Mouse (Mus musculus): ENCODE data around the gene Timm8a2. TPM values are rescaled to one million over a fixed set of nuclear protein-coding genes. Genes with fewer than 3 reads are reported as not detected.

The Timm8a2 gene
- polyA plus RNA-seq, 1 experiment, result 0.31 TPM

- Histone ChIP-seq H3K27ac (ENCODE audit: insufficient read depth, low read length) (no peak overlapping the region), H3K4me1 (ENCODE audit: control insufficient read depth, insufficient read depth, low read length) (peaks cover 3% of the 10 kb centered on the region), H3K4me3 (ENCODE audit: insufficient read depth, low read length) (no peak overlapping the region)
- TF ChIP-seq POLR2A (IDR thresholded peaks at IDR 0.05; ENCODE audit: extremely low read depth, insufficient read depth, low read length), result no peak
- TF ChIP-seq CTCF (IDR thresholded peaks at IDR 0.05; ENCODE audit: extremely low read depth, insufficient read depth, low read length), result no peak
Measured at GRCm38 (mm10) chr14:121993616-121994015, 40.9 kb upstream of the Timm8a2 start.

DNA sequence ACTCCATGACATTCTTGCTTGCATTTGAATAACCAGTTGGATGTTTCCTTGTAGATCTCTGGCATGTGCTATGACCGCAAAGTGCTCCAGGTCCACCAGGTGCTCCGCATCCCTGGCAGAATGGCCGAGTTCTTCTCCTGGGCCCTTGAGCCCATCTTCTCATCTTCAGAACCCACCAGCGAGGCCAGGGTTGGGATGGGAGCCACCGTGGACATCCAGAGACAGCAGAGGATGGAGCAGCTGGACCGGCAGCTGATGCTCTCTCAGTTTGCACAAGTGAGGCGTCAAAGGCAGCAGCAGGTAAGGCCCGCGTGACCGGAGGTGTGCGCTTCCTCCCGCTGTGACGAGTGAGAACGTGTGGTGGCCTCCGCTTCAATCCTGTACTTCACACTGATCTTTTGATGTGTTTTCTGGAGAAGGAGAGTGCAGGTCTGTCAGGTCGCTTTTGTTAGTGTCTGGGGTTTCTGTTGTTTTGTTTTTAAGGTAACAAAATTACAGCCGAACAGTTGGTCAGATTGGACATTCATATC is 40.2 kb upstream of the Timm8a2 start:
- Histone ChIP-seq H3K4me1 (ENCODE audit: control insufficient read depth, insufficient read depth, low read length) (peaks cover 3% of the 10 kb centered on the region), H3K27ac (ENCODE audit: insufficient read depth, low read length) (no peak overlapping the region), H3K4me3 (ENCODE audit: insufficient read depth, low read length) (no peak overlapping the region)
- TF ChIP-seq POLR2A (IDR thresholded peaks at IDR 0.05; ENCODE audit: extremely low read depth, insufficient read depth, low read length) (no peak), CTCF (IDR thresholded peaks at IDR 0.05; ENCODE audit: extremely low read depth, insufficient read depth, low read length) (no peak)

DNA sequence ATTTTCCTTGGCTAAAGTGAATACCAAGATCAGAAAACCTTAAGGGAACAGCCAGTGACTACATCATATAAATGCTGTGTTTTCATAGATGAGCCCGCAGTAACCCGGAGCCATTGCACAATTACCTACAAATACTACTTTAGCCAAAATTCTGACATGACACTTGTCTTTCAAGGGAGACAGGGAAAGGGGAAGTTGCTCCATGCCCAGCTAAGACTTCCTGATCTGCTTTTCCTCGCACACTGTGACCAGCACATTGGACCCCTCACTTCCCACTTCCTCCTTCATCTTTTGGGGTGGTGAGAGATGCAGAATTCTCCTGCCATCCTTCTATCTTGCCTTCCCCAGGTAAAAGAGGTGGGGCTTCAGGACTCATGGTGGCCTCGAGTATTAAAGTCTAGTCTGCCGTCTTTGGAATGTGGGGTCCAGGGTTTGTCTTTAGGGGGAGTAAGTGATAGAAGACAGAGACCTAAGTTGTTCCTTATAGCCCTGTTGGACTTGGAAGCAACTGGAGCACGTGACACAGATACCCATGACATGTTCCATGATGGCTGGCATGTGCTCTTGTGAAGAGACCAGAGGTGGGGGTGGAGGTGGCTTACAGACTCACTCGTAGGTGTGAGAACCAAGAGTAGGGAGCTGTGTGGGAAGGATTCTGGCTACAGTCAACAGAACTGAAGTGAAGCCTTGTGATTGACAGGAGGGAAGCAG is 39.5 kb upstream of the Timm8a2 start:
- H3K27ac ChIP-seq (ENCODE audit: insufficient read depth, low read length), result no peak overlapping the region
- H3K4me3 ChIP-seq (ENCODE audit: insufficient read depth, low read length), result no peak overlapping the region
- peaks cover 3% of the 10 kb centered on the region for H3K4me1 ChIP-seq (ENCODE audit: control insufficient read depth, insufficient read depth, low read length)
- TF ChIP-seq POLR2A (IDR thresholded peaks at IDR 0.05; ENCODE audit: extremely low read depth, insufficient read depth, low read length), result no peak
- no peak for TF ChIP-seq CTCF (IDR thresholded peaks at IDR 0.05; ENCODE audit: extremely low read depth, insufficient read depth, low read length)

DNA sequence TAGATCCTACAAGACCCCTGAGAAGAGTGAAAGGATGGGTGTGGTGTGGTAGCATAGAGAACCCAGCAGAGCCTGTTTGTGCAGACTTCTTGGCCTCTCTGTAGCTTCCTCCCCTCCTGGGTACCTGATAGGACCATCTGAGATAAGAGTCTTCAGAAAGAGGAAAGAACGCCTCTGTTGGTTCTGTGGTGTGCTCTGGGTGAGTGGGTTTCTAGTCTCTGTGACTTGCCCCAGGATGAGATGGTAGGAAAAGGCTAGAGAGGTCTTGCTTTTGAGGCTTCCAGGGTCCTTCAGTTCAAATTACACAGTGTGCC is 39.0 kb upstream of the Timm8a2 start:
- Histone ChIP-seq H3K27ac (ENCODE audit: insufficient read depth, low read length) (no peak overlapping the region), H3K4me1 (ENCODE audit: control insufficient read depth, insufficient read depth, low read length) (peaks cover 3% of the 10 kb centered on the region)
- TF ChIP-seq POLR2A (IDR thresholded peaks at IDR 0.05; ENCODE audit: extremely low read depth, insufficient read depth, low read length), result no peak
- no peak for TF ChIP-seq CTCF (IDR thresholded peaks at IDR 0.05; ENCODE audit: extremely low read depth, insufficient read depth, low read length)

GRCm38 (mm10) chr14:121996786-121997185 is 37.7 kb upstream of the Timm8a2 start:
- no peak overlapping the region for H3K27ac ChIP-seq (ENCODE audit: insufficient read depth, low read length)
- no peak overlapping the region for H3K4me3 ChIP-seq (ENCODE audit: insufficient read depth, low read length)
- TF ChIP-seq CTCF (IDR thresholded peaks at IDR 0.05; ENCODE audit: extremely low read depth, insufficient read depth, low read length), result no peak
- no peak for TF ChIP-seq POLR2A (IDR thresholded peaks at IDR 0.05; ENCODE audit: extremely low read depth, insufficient read depth, low read length)
- H3K4me1 ChIP-seq (ENCODE audit: control insufficient read depth, insufficient read depth, low read length), result peaks cover 5% of the 10 kb centered on the region

More for the DNA sequence above, 39.0 kb upstream of the Timm8a2 start:
- no peak overlapping the region for H3K4me3 ChIP-seq (ENCODE audit: insufficient read depth, low read length)

GRCm38 (mm10) chr14:121999455-121999854 is 35.0 kb upstream of the Timm8a2 start:
- TF ChIP-seq POLR2A (IDR thresholded peaks at IDR 0.05; ENCODE audit: extremely low read depth, insufficient read depth, low read length) (no peak), CTCF (IDR thresholded peaks at IDR 0.05; ENCODE audit: extremely low read depth, insufficient read depth, low read length) (no peak)
- Histone ChIP-seq H3K4me1 (ENCODE audit: control insufficient read depth, insufficient read depth, low read length) (peaks cover 1% of the 10 kb centered on the region), H3K27ac (ENCODE audit: insufficient read depth, low read length) (no peak overlapping the region), H3K4me3 (ENCODE audit: insufficient read depth, low read length) (no peak overlapping the region)

- no peak overlapping the region for H3K4me3 ChIP-seq (ENCODE audit: insufficient read depth, low read length)
- TF ChIP-seq CTCF (IDR thresholded peaks at IDR 0.05; ENCODE audit: extremely low read depth, insufficient read depth, low read length) (no peak), POLR2A (IDR thresholded peaks at IDR 0.05; ENCODE audit: extremely low read depth, insufficient read depth, low read length) (no peak)
- peaks cover 1% of the 10 kb centered on the region; the same call in 1 of the 2 replicates for H3K4me1 ChIP-seq (ENCODE audit: control insufficient read depth, insufficient read depth, low read length)
- H3K27ac ChIP-seq (ENCODE audit: insufficient read depth, low read length), result no peak overlapping the region
Measured at GRCm38 (mm10) chr14:122000346-122001105, 33.9 kb upstream of the Timm8a2 start.

DNA sequence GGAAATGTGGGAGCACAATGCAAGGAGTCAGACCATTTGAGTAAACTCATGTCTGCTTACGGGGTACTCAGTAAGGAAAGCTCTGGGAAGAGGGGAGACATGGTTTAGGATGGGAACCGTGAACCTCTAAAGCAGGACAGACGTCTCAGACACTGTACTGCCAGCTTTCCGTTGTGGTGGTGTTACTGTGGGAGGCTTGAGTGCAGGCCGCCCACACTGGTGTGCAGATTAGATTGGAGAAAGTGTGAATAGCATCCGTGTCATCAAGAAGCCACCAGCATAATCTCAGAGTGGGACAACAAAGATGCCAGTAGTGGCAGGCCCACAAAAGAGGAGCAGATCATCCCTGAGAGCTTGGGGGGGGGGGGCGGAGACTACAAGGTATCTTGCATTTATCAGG is 32.2 kb upstream of the Timm8a2 start:
- Histone ChIP-seq H3K27ac (ENCODE audit: insufficient read depth, low read length) (no peak overlapping the region), H3K4me3 (ENCODE audit: insufficient read depth, low read length) (no peak overlapping the region), H3K4me1 (ENCODE audit: control insufficient read depth, insufficient read depth, low read length) (peaks cover 1% of the 10 kb centered on the region; the same call in 1 of the 2 replicates)
- TF ChIP-seq POLR2A (IDR thresholded peaks at IDR 0.05; ENCODE audit: extremely low read depth, insufficient read depth, low read length), result no peak
- TF ChIP-seq CTCF (IDR thresholded peaks at IDR 0.05; ENCODE audit: extremely low read depth, insufficient read depth, low read length), result no peak

GRCm38 (mm10) chr14:122003812-122004211 is 30.7 kb upstream of the Timm8a2 start:
- TF ChIP-seq CTCF (IDR thresholded peaks at IDR 0.05; ENCODE audit: extremely low read depth, insufficient read depth, low read length) (no peak), POLR2A (IDR thresholded peaks at IDR 0.05; ENCODE audit: extremely low read depth, insufficient read depth, low read length) (no peak)
- Histone ChIP-seq H3K4me1 (ENCODE audit: control insufficient read depth, insufficient read depth, low read length) (peaks cover 1% of the 10 kb centered on the region; the same call in 1 of the 2 replicates), H3K27ac (ENCODE audit: insufficient read depth, low read length) (no peak overlapping the region), H3K4me3 (ENCODE audit: insufficient read depth, low read length) (no peak overlapping the region)

All from cortical plate, adult 2 months (tissue).